Mouse (Mus musculus) C2C12 (cell line): ENCODE data around the gene Map4k3.

ENCODE experiments used
- CEBPB ChIP-seq: IDR thresholded peaks from one replicate; pipeline ENCODE4 v1.6.1; 2011; ENCODE audit warnings: low read depth, mild to moderate bottlenecking, control low read depth, moderate library complexity
- CTCF ChIP-seq: IDR thresholded peaks from one replicate; pipeline ENCODE4 v1.5.1; 2011; ENCODE audit not compliant: control insufficient read depth, insufficient read depth, insufficient read length
- MAX ChIP-seq: IDR thresholded peaks from one replicate; pipeline ENCODE4 v1.6.1; 2011; ENCODE audit warnings: mild to moderate bottlenecking, control low read depth
- MYOG ChIP-seq: IDR thresholded peaks from one replicate; pipeline ENCODE4 v1.6.1; 2011; ENCODE audit not compliant: control insufficient read depth, insufficient read length; ENCODE audit errors: extremely low read depth
- USF1 ChIP-seq: IDR thresholded peaks from one replicate; pipeline ENCODE4 v1.6.1; 2011; ENCODE audit warnings: low read depth, mild to moderate bottlenecking, control low read depth, moderate library complexity

DNA sequence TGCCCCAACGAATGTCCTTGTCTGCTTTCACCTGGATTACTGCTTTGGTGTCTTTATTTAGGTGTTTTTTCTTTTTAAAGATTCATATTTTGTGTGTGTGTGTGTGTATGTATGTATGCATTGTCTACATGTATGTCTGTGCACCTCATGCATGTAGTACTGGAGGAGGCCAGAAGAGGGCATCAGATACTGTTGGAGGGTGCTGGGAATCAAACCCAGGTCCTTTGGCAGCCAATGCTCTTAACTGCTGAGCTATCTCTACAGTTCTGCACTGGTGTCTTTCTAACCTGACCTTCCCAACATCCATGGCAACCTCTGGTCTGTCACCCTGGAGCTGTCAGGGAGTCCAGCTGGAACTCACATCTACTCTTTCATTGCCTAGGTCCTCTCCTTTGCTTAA, 41.8 kb upstream of the Map4k3 start:
- TF ChIP-seq CEBPB (no peak), MAX (no peak), CTCF (no peak), USF1 (no peak), MYOG (no peak)
